Mouse (Mus musculus): ENCODE results near the gene Agbl4.
A peak's percentile ranks its signal among the peaks of the same experiment; 100 is the strongest.

The Agbl4 gene

GRCm38 (mm10) chr4:111390736-111391135, 993.3 kb downstream of the Agbl4 start:
- no peak for DNase-seq (ENCODE audit: low spot score in 2 of 2)

- no peak for DNase-seq (ENCODE audit: low spot score in 2 of 2)
These were observed 1002.3 kb downstream of the Agbl4 start for GRCm38 (mm10) chr4:111399784-111400183.

GRCm38 (mm10) chr4:111400676-111401075, 1003.2 kb downstream of the Agbl4 start:
- no peak for DNase-seq (ENCODE audit: low spot score in 2 of 2)

- DNase-seq (ENCODE audit: low spot score in 2 of 2) = no peak
These were observed 1005.8 kb downstream of the Agbl4 start for GRCm38 (mm10) chr4:111403243-111403642.

- no peak for DNase-seq (ENCODE audit: low spot score in 2 of 2)
These were observed 1013.3 kb downstream of the Agbl4 start for GRCm38 (mm10) chr4:111410731-111411130.

GRCm38 (mm10) chr4:111414399-111414798, 1016.9 kb downstream of the Agbl4 start:
- DNase-seq (ENCODE audit: low spot score in 2 of 2) = no peak

- DNase-seq (ENCODE audit: low spot score in 2 of 2) = peak in 1 of 2 experiments; percentile 71
These were observed 1017.5 kb downstream of the Agbl4 start, which contains the start of gene Bend5 for GRCm38 (mm10) chr4:111414818-111415488. TSS of gene Bend5 (plus strand) at chr4:111415006.

GRCm38 (mm10) chr4:111416126-111416525, 1018.7 kb downstream of the Agbl4 start:
- DNase-seq (ENCODE audit: low spot score in 2 of 2) = no peak

GRCm38 (mm10) chr4:111416551-111416950, 1019.1 kb downstream of the Agbl4 start:
- DNase-seq (ENCODE audit: low spot score in 2 of 2) = no peak

- DNase-seq (ENCODE audit: low spot score in 2 of 2) = no peak
These were observed 1020.3 kb downstream of the Agbl4 start for GRCm38 (mm10) chr4:111417716-111418115.

GRCm38 (mm10) chr4:111419476-111419875, 1022.0 kb downstream of the Agbl4 start:
- no peak for DNase-seq (ENCODE audit: low spot score in 2 of 2)

- DNase-seq (ENCODE audit: low spot score in 2 of 2) = no peak
These were observed 1022.6 kb downstream of the Agbl4 start for GRCm38 (mm10) chr4:111420031-111420430.

GRCm38 (mm10) chr4:111420955-111421354, 1023.5 kb downstream of the Agbl4 start:
- no peak for DNase-seq (ENCODE audit: low spot score in 2 of 2)

- no peak for DNase-seq (ENCODE audit: low spot score in 2 of 2)
These were observed 1024.3 kb downstream of the Agbl4 start for GRCm38 (mm10) chr4:111421785-111422184.

- no peak for DNase-seq (ENCODE audit: low spot score in 2 of 2)
These were observed 1027.0 kb downstream of the Agbl4 start for GRCm38 (mm10) chr4:111424371-111424950.

GRCm38 (mm10) chr4:111425170-111425569, 1027.7 kb downstream of the Agbl4 start:
- no peak for DNase-seq (ENCODE audit: low spot score in 2 of 2)

- DNase-seq (ENCODE audit: low spot score in 2 of 2) = no peak
These were observed 1033.7 kb downstream of the Agbl4 start for GRCm38 (mm10) chr4:111431186-111431585.

GRCm38 (mm10) chr4:111432013-111432412, 1034.6 kb downstream of the Agbl4 start:
- DNase-seq (ENCODE audit: low spot score in 2 of 2) = no peak

GRCm38 (mm10) chr4:111432417-111432816, 1035.0 kb downstream of the Agbl4 start:
- peak in 1 of 2 experiments; percentile 34 for DNase-seq (ENCODE audit: low spot score in 2 of 2)

- no peak for DNase-seq (ENCODE audit: low spot score in 2 of 2)
These were observed 1044.2 kb downstream of the Agbl4 start for GRCm38 (mm10) chr4:111441709-111442108.

- peak in 1 of 2 experiments; percentile 43 for DNase-seq (ENCODE audit: low spot score in 2 of 2)
These were observed 1045.2 kb downstream of the Agbl4 start for GRCm38 (mm10) chr4:111442435-111443238.

GRCm38 (mm10) chr4:111443906-111444615, 1046.6 kb downstream of the Agbl4 start:
- DNase-seq (ENCODE audit: low spot score in 2 of 2) = peak in 1 of 2 experiments; percentile 43

Data from left cerebral cortex, adult 9 months (tissue).